Mouse (Mus musculus) embryonic facial prominence, embryonic 11.5 days (tissue): ENCODE measurements around the gene Scn1a. TPM values are rescaled to one million over a fixed set of nuclear protein-coding genes. Genes with fewer than 3 reads are reported as not detected.

Source experiments
- ATAC-seq: fragments of 200-750 bp; cut with Nextera tagmentation; replicated peaks from 2 replicates; pipeline ENCODE4 v1.8.0; 2017; ENCODE audit warnings: low read depth; ENCODE audit not compliant: insufficient number of reproducible peaks, low FRiP score, low TSS enrichment
- DNase-seq: peaks from one replicate; pipeline ENCODE4 v3.0.0-alpha.2; 2015; ENCODE audit warnings: low spot score
- H3K27ac ChIP-seq: fragments of 300-500 bp; sonication (generic); replicated peaks from 2 replicates; pipeline ENCODE4 v1.5.1; 2014; ENCODE audit warnings: mild to moderate bottlenecking, low read depth, low read length, control low read depth
- H3K27me3 ChIP-seq: fragments of 300-500 bp; sonication (generic); 2 replicates; pipeline ENCODE4 v1.6.1; 2014; ENCODE audit warnings: mild to moderate bottlenecking, low read length, moderate library complexity, mixed read lengths; ENCODE audit not compliant: control insufficient read depth, insufficient read depth
- H3K36me3 ChIP-seq: fragments of 300-500 bp; sonication (generic); replicated peaks from 2 replicates; pipeline ENCODE4 v1.6.1; 2014; ENCODE audit warnings: low read depth, mild to moderate bottlenecking, low read length, moderate library complexity, mixed read lengths; ENCODE audit not compliant: control insufficient read depth, insufficient read depth
- H3K4me1 ChIP-seq: fragments of 300-500 bp; sonication (generic); 2 replicates; pipeline ENCODE4 v1.6.1; 2014; ENCODE audit warnings: low read length, mixed read lengths; ENCODE audit not compliant: control insufficient read depth, insufficient read depth
- H3K4me2 ChIP-seq: fragments of 300-500 bp; sonication (generic); 2 replicates; pipeline ENCODE4 v1.6.1; 2014; ENCODE audit warnings: low read depth, mild to moderate bottlenecking, control low read depth, low read length, moderate library complexity
- H3K4me3 ChIP-seq: fragments of 300-500 bp; sonication (generic); 2 replicates; pipeline ENCODE4 v1.5.1; 2014; ENCODE audit warnings: low read depth, low read length, control low read depth
- H3K9ac ChIP-seq: fragments of 300-500 bp; sonication (generic); replicated peaks from 2 replicates; pipeline ENCODE4 v1.6.1; 2014; ENCODE audit warnings: mild to moderate bottlenecking, control low read depth, low read length
- H3K9me3 ChIP-seq: fragments of 300-500 bp; sonication (generic); replicated peaks from 2 replicates; pipeline ENCODE4 v1.6.1; 2016; ENCODE audit warnings: mild to moderate bottlenecking, low read length, inconsistent platforms, mixed read lengths; ENCODE audit not compliant: control insufficient read depth
- WGBS: fragments of 180-500 bp; shearing (Covaris S2); extraction: QIAGEN DNeasy Blood & Tissue Kit; methylation state at CpG from one replicate; pipeline ENCODE4 v1.1.7; 2014; 5-methylcytosine and 5-hydroxymethylcytosine counted together
- polyA plus RNA-seq: library from polyadenylated mRNA; unstranded; fragments of >200 nt; fragmentation: Nextera tagmentation; extraction: Ambion mirVana; gene quantifications from 2 replicates; pipeline ENCODE4 v1.2.1, GENCODE M21; 2014

The Scn1a gene
- polyA plus RNA-seq: 0.85 and 1.4 TPM in 2 replicates

DNA sequence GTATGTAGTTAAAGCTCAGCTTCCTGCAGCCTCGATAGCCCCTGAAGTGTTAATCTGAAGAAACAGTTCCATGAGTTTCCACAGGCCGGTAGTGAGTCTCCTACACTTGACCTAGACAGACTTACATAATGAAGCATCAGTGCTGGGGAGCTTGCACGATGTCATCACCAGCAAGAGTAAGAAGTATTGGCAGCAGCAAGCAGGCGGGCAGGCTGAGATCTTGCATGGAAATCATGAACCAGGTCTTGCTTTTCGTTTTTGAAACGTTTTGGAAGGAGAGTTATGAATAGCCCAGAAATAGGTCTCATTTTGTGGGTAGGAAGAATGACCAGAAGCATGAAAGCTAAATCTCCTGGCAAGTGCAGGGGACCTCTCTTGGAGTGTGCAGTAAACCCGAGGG is at the start of gene Scn1a:
Gene Scn1a, minus strand, starts transcription at position 130 of the 400 bp plus-strand sequence.
- H3K27ac ChIP-seq: no peak within 1 kb of the TSS
- no peaks in the 10 kb centered on the region for H3K4me1 ChIP-seq
- H3K36me3 ChIP-seq: no peaks in the 10 kb centered on the region
- H3K27me3 ChIP-seq: no peaks in the 10 kb centered on the region
- H3K4me3 ChIP-seq: peak within 1 kb of the TSS; percentile 26
- H3K4me2 ChIP-seq: peak within 1 kb of the TSS; percentile 52
- 16% methylated on average over 7 of the region's 7 CpGs for WGBS
- H3K9me3 ChIP-seq: no peaks in the 10 kb centered on the region
- no peak for DNase-seq
- no peak for ATAC-seq
- peak within 1 kb of the TSS; percentile 32 for H3K9ac ChIP-seq

DNA sequence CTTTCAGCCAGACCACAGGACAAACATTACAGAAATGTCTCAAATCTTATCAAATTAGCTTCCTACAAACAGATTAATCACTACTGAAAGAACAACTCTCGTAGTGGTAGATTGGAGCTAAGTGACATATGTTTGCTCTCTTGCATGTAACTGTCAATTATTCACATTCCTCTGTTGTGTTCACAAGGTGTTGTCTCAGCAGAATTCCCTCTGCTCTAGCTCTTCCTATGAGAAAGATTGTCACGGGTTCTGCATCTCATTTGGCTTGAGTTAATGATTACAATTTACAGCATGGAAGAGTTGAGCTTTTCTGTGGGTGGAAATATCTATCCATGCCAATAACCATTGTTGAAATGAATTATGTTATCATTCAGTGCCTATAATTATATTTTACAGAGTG is 37.8 kb upstream of the Scn1a start:
- WGBS: 73% methylated on average over 2 of the region's 2 CpGs
- ATAC-seq (no peak), DNase-seq (no peak)
- Histone ChIP-seq H3K9me3 (no peaks in the 10 kb centered on the region), H3K4me1 (no peaks in the 10 kb centered on the region), H3K4me3 (no peak overlapping the region), H3K9ac (no peak overlapping the region), H3K27ac (no peak overlapping the region), H3K4me2 (no peak overlapping the region), H3K27me3 (no peaks in the 10 kb centered on the region), H3K36me3 (no peaks in the 10 kb centered on the region)

DNA sequence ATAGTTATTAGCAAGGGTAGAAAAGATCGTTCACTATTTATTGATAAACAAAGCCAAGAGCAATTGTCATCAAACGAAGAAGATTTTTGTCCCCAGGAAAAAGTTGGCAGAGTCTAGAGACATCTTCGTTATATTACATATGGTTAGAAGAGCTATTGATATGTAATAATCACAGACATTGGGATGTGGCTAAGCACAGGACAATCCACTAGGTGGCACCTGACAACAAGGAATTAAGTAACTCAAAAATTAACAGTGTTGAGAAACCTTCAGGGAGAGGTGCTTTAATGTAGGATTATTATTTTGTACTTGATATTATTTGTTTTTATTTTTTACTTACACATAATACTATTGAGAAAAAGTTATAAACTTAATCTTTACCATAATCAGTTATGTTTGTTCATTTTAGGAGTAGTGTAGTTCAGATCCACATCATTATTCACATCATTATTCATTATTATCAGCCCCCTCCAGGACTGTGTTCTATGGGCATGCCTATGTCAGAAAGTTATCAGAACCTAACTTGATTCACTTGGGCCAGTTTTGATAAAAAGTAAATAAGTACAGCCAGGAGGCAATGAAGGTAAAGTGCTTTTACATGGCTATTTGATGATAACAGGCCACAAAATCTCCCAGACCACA is 32.7 kb upstream of the Scn1a start:
- Histone ChIP-seq H3K27ac (no peak overlapping the region), H3K36me3 (no peaks in the 10 kb centered on the region), H3K4me3 (no peak overlapping the region), H3K4me2 (no peak overlapping the region), H3K27me3 (no peaks in the 10 kb centered on the region), H3K9me3 (no peaks in the 10 kb centered on the region), H3K9ac (no peak overlapping the region), H3K4me1 (no peaks in the 10 kb centered on the region)
- DNase-seq: peak; percentile 54
- 54% methylated on average over 3 of the region's 3 CpGs for WGBS
- no peak for ATAC-seq

DNA sequence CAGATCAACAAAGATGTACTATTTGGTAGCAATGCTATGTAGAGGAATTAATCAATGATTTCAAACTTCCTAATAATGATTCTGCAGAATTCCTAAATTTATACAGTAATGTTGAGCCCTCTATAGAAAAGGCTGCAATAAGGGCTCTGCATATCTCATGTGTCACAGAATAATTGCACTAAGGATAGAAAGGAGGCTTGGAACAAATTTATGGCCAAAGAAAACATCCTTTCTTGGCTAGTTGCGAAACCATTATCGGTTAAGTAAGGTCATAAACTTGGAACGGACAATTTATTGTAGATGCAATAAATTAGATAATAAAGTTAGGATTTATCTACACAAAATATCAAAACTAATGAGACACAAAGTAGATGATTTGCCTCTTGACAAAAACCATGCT is 24.8 kb upstream of the Scn1a start:
- ATAC-seq (no peak), DNase-seq (no peak)
- H3K4me2 ChIP-seq: no peak overlapping the region
- H3K36me3 ChIP-seq: no peaks in the 10 kb centered on the region
- no peaks in the 10 kb centered on the region for H3K4me1 ChIP-seq
- H3K4me3 ChIP-seq: no peak overlapping the region
- H3K9ac ChIP-seq: no peak overlapping the region
- no peaks in the 10 kb centered on the region for H3K9me3 ChIP-seq
- H3K27ac ChIP-seq: no peak overlapping the region
- H3K27me3 ChIP-seq: no peaks in the 10 kb centered on the region
- 89% methylated on average over 3 of the region's 3 CpGs for WGBS

DNA sequence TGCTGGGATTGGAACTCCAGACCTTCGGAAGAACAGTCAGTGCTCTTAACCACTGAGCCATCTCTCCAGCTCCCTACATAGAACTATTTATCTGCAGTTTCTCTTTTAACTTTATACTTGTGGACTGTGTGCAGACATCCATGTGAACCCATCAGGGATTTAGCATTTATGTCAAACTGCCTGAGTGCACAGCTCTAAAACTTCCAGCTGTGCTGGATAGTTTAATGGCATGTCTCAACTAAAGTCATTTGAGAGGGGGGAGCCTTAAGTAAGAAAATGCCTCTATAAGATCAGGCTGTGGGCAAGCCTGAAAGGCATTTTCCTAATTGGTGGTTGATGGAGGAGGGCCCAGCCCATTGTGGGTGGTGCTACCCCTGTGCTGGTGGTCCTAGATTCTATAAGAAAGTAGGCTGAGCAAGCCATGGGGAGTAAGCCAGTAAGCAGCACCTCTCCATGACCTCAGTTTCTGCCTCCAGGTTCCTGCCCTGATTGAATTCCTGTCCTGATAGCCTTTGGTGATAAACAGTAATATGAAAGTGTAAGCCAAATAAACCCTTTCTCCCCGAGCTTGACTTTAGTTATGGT is 24.3 kb upstream of the Scn1a start:
- Histone ChIP-seq H3K27ac (no peak overlapping the region), H3K4me1 (no peaks in the 10 kb centered on the region), H3K27me3 (no peaks in the 10 kb centered on the region), H3K4me2 (no peak overlapping the region), H3K9ac (no peak overlapping the region), H3K36me3 (no peaks in the 10 kb centered on the region), H3K9me3 (no peaks in the 10 kb centered on the region), H3K4me3 (no peak overlapping the region)
- 92% methylated on average over 2 of the region's 2 CpGs for WGBS
- DNase-seq: no peak
- ATAC-seq: no peak

DNA sequence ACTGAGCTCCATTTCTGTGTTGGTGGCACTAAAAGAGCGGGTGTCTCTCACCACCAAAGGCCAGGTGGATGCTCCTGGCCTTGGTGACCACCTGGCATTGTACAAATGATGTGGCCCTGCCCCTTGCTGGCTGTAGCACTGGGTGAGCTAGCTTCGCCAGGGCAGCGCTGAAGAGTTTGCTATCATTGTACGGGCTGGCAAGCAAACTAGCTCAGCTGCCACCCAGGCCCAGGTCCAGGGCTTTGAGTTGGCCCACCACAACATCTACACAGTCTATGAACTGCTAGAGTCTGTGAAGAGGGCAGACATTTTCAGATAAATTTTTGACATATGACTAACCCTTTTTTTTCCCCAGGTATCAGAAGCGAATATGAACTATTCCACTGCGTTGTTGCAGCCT is 23.3 kb upstream of the Scn1a start:
- WGBS: 88% methylated on average over 6 of the region's 6 CpGs

DNA sequence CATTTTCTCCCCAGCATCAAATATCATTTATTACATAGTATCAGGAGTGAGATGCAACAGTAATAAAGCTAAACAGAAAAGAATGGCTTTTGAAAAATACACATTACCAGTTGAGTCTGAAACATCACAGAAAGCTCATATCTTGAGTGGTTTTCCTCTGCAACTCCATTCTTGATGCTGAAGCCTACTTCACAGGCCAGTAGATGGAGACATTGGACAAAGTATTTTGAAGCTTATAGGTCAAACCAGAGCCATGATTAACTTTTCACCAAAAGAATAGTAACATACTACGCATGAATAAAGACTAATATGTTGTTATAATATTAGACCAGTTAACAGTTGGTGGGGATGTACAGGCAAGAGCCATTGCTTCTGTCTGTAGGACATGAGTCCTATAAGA is 21.8 kb upstream of the Scn1a start:
- no peaks in the 10 kb centered on the region for H3K27me3 ChIP-seq
- no peak for ATAC-seq
- no peak for DNase-seq
- no peaks in the 10 kb centered on the region for H3K9me3 ChIP-seq
- no peak overlapping the region for H3K4me3 ChIP-seq
- WGBS: 88% methylated on average over 1 of the region's 1 CpGs
- no peak overlapping the region for H3K27ac ChIP-seq
- H3K36me3 ChIP-seq: no peaks in the 10 kb centered on the region
- no peak overlapping the region for H3K4me2 ChIP-seq
- no peak overlapping the region for H3K9ac ChIP-seq
- no peaks in the 10 kb centered on the region for H3K4me1 ChIP-seq

More for the DNA sequence above, 23.3 kb upstream of the Scn1a start:
- H3K4me2 ChIP-seq: no peak overlapping the region
- no peaks in the 10 kb centered on the region for H3K36me3 ChIP-seq
- no peaks in the 10 kb centered on the region for H3K9me3 ChIP-seq
- no peaks in the 10 kb centered on the region for H3K27me3 ChIP-seq
- H3K9ac ChIP-seq: no peak overlapping the region
- H3K4me3 ChIP-seq: no peak overlapping the region
- no peak for DNase-seq
- no peak overlapping the region for H3K27ac ChIP-seq
- ATAC-seq: no peak
- no peaks in the 10 kb centered on the region for H3K4me1 ChIP-seq

DNA sequence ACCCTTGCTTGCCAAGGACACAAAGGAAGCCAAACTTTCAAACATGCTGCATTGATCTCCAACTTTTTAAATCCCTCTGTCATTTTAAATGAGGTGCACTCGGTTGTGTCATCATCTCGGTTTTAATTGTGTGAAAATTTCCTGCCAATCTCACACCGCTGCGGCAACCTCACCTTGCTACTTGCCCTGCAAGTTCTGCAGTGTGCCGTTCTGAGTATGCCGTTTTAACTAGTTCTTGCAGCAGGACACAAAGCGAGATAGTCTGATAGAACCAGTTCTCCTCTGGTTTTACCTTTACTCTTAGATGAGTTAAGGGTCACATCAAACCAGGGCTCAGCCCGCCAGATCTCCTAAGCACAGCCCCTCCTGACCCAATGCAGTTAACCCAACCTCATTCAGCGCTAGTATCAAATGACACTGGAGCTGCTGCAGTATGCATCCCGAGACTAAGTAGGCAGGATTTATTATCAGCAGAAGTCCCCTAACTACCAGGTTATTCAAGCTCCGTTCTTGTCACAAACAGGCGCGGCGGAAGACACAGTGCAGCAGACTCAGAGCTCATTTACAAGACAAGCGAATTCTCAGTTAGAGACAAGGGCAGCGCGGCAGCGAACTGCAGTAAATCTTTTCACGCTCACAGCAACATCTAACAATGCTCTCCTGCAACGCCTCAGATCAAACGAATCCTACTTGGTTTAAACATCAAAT is 722 bp downstream of the Scn1a start:
- Histone ChIP-seq H3K9me3 (no peaks in the 10 kb centered on the region), H3K27ac (no peak overlapping the region), H3K4me1 (no peaks in the 10 kb centered on the region), H3K4me2 (peak overlapping the region; percentile 52), H3K4me3 (peak overlapping the region; percentile 26), H3K36me3 (no peaks in the 10 kb centered on the region), H3K27me3 (no peaks in the 10 kb centered on the region), H3K9ac (peak overlapping the region; percentile 32)
- peak; percentile 39 for DNase-seq
- ATAC-seq: peak; percentile 60; the same call in 1 of the 2 replicates
- 9% methylated on average over 21 of the region's 21 CpGs for WGBS
